Mouse (Mus musculus) stomach, embryonic 14.5 days (tissue): ENCODE data around the gene March6. TPM values are rescaled to one million over a fixed set of nuclear protein-coding genes. Genes with fewer than 3 reads are reported as not detected.

ENCODE experiments used
- ATAC-seq: fragments of 200-750 bp; cut with Nextera tagmentation; 2 replicates; pipeline ENCODE4 v1.8.0; 2017; ENCODE audit warnings: low read depth, moderate TSS enrichment; ENCODE audit not compliant: insufficient number of reproducible peaks, insufficient read depth, low FRiP score
- H3K27ac ChIP-seq: fragments of 300-500 bp; sonication (generic); 2 replicates; pipeline ENCODE4 v1.5.1; 2014; ENCODE audit warnings: mild to moderate bottlenecking, low read length, moderate library complexity, mixed read lengths
- H3K27me3 ChIP-seq: fragments of 300-500 bp; sonication (generic); 2 replicates; pipeline ENCODE4 v1.6.1; 2014; ENCODE audit warnings: low read length, control low read depth, mixed read lengths; ENCODE audit not compliant: control insufficient read depth, insufficient read depth
- H3K36me3 ChIP-seq: fragments of 300-500 bp; sonication (generic); 2 replicates; pipeline ENCODE4 v1.6.1; 2014; ENCODE audit warnings: mild to moderate bottlenecking, control low read depth, low read length, moderate library complexity, mixed read lengths; ENCODE audit not compliant: control insufficient read depth, insufficient read depth
- H3K4me1 ChIP-seq: fragments of 300-500 bp; sonication (generic); 2 replicates; pipeline ENCODE4 v1.6.1; 2014; ENCODE audit warnings: low read length, control low read depth, mixed read lengths; ENCODE audit not compliant: control insufficient read depth, insufficient read depth
- H3K4me2 ChIP-seq: fragments of 300-500 bp; sonication (generic); replicated peaks from 2 replicates; pipeline ENCODE4 v1.6.1; 2014; ENCODE audit warnings: low read depth, low read length, control low read depth
- H3K4me3 ChIP-seq: fragments of 300-500 bp; sonication (generic); 2 replicates; pipeline ENCODE4 v1.5.1; 2014; ENCODE audit warnings: low read depth, low read length, control low read depth
- H3K9ac ChIP-seq: fragments of 300-500 bp; sonication (generic); replicated peaks from 2 replicates; pipeline ENCODE4 v1.6.1; 2014; ENCODE audit warnings: low read depth, mild to moderate bottlenecking, control low read depth, low read length, moderate library complexity, mixed read lengths
- H3K9me3 ChIP-seq: fragments of 300-500 bp; sonication (generic); 2 replicates; pipeline ENCODE4 v1.6.1; 2016; ENCODE audit warnings: low read depth, low read length, control low read depth; ENCODE audit not compliant: control insufficient read depth
- WGBS: fragments of 180-500 bp; shearing (Covaris S2); extraction: QIAGEN DNeasy Blood & Tissue Kit; methylation state at CpG from one replicate; pipeline ENCODE4 v1.1.7; 2014; 5-methylcytosine and 5-hydroxymethylcytosine counted together
- polyA plus RNA-seq: library from polyadenylated mRNA; unstranded; fragments of >200 nt; fragmentation: Nextera tagmentation; extraction: Ambion mirVana; gene quantifications from 2 replicates; pipeline ENCODE4 v1.2.1, GENCODE M21; 2014

March6 gene
- polyA plus RNA-seq, 1 experiment from 2014 or later: 37.2 TPM

DNA sequence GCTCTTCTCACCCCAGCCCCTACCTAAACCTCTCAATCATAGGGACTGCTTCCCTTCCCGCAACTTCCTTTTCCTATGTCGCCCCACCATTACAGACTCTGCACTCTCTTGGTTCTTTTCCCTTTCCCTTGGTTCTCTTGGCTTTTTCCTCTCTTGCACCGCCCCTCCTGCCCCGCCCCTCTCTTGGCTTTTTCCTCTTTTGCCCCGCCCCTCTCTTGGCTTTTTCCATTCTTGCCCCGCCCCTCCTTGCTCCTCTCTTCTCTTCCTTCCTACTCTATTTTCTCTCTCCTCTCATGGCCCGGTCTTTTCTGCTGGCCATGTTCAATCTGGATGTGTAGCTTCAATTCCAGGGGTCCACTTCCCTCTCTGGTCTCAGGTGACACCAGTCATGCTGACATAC, 36.6 kb upstream of the March6 start:
- no peak overlapping the region for H3K27ac ChIP-seq
- no peak overlapping the region for H3K4me3 ChIP-seq
- 68% methylated on average over 7 of the region's 7 CpGs for WGBS
- no peak overlapping the region for H3K4me2 ChIP-seq
- no peak overlapping the region for H3K9ac ChIP-seq
- peaks cover 10% of the 10 kb centered on the region; the same call in 1 of the 2 replicates for H3K4me1 ChIP-seq
- no peak for ATAC-seq
- no peaks in the 10 kb centered on the region for H3K36me3 ChIP-seq
- H3K9me3 ChIP-seq: no peaks in the 10 kb centered on the region
- H3K27me3 ChIP-seq: no peaks in the 10 kb centered on the region

DNA sequence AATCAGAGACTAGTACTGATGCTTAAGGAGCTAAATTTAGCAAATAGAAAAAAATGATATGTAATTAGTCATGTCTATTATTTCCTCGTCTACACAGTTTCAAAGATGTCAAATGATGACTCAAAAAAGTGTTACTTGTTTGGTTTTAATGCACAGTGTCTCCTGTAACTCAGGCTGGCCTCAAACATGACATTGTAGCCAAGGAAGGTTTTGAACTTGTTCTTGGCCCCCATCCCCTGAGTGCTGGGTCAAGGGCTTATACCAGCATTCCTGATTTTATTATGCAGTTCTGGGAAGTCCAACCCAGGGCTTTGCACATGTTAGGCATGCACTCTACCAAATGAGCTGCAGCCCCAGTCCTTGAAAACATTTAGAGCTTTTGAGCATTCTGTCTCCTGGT, 34.9 kb upstream of the March6 start:
- Histone ChIP-seq H3K27me3 (no peaks in the 10 kb centered on the region), H3K9ac (no peak overlapping the region), H3K36me3 (no peaks in the 10 kb centered on the region), H3K9me3 (no peaks in the 10 kb centered on the region), H3K4me2 (no peak overlapping the region), H3K27ac (no peak overlapping the region), H3K4me1 (peaks cover 10% of the 10 kb centered on the region; the same call in 1 of the 2 replicates), H3K4me3 (no peak overlapping the region)
- ATAC-seq: no peak
- 73% methylated on average over 1 of the region's 1 CpGs for WGBS

DNA sequence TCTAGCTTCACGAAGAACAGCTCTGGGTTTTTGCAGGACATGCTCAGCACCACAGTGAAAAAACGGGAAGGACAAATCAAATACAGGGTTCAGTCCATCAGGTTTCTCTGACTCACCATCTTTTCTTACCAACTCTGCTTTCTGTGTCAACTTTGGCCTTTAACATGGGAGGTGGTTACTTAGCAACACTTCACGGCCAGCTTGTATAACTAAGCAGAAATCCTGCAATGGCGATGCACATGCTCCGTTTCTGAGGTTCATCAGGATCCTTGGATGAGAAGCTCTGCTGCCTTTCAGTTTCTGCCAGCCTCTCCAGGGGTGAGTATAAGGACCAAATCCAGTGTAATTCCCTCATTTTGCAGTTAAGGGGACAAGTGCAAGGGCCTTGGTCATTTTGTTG, 34.3 kb upstream of the March6 start, which contains the start of gene Cmbl:
Gene Cmbl, plus strand, starts transcription at position 206 of the 400 bp plus-strand sequence.
- Histone ChIP-seq H3K27ac (no peak within 1 kb of the TSS), H3K36me3 (no peaks in the 10 kb centered on the region), H3K4me2 (no peak within 1 kb of the TSS), H3K4me1 (peaks cover 10% of the 10 kb centered on the region; the same call in 1 of the 2 replicates), H3K4me3 (no peak within 1 kb of the TSS), H3K27me3 (no peaks in the 10 kb centered on the region), H3K9ac (no peak within 1 kb of the TSS), H3K9me3 (no peaks in the 10 kb centered on the region)
- WGBS: 56% methylated on average over 5 of the region's 5 CpGs
- no peak for ATAC-seq

DNA sequence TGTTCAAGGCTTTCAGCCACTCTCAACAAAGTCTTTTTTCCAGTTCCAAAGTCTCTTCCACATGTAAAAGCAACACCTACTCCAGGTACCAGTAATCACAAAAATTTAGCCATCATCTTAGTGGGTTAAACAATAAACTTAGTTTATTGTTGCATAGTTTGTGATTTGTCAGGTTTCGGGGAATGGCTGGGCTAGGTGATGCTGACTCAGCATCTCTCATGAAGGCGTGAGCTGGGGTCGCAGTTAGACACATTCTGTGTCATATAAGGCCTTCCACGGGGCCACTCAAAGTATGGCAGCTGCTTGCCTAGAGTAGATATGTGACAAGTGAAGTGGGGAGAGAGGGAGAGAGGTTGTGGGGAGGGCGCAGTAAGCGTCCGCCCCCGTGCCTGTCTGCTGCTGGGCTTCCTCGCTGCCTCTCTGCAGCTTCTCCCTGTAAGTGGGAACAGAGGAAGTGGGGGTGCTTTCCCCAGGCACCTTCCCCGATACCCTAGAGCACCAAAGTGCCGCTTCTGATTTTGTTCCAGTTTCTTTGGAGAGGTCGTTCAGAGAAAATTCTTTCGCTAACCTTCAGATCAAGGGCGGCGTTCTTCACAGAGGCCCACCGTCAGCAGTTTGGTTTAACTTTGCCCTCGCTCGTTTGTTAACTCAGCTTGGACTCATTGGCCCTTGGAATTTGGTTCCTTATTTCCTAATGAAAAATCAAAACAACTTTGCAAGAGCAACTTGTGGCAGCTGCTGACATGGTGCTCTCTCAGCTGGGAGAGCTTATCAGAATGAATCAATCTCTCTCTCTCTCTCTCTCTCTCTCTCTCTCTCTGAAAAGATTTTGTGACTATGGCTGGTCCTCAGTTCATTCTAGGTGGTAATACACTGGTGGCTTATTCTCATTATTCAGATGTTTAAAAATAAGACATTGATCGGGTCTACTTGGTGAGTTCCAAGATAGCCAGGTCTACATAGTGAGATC, 33.0 kb upstream of the March6 start:
- Histone ChIP-seq H3K27ac (no peak overlapping the region), H3K27me3 (no peaks in the 10 kb centered on the region), H3K9ac (no peak overlapping the region), H3K36me3 (no peaks in the 10 kb centered on the region), H3K9me3 (no peaks in the 10 kb centered on the region), H3K4me3 (no peak overlapping the region), H3K4me2 (0 out of 2 replicates have a peak overlapping the region, but pooled peaks have one; percentile 5), H3K4me1 (peaks cover 8% of the 10 kb centered on the region; the same call in 1 of the 2 replicates)
- WGBS: 43% methylated on average over 19 of the region's 19 CpGs
- ATAC-seq: no peak

DNA sequence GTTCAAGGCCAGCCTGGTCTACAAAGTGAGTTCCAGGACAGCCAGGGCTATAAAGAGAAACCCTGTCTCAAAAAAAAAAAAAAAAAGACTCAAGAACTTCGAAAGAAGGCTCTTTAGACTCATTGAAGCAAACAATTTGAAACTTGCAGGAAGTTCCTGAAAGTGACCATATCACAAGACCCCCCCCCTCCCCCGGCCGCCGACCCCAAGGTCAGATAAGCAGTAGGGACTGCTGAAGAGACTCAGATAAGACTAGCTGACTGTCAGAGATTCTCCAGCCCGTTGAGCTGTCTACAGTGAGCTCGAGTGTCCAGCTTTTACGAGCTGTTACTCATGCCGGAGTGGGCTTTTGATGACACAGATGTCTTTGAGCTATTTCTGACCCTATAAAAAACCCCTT, 32.0 kb upstream of the March6 start:
- no peaks in the 10 kb centered on the region for H3K9me3 ChIP-seq
- WGBS: 65% methylated on average over 8 of the region's 8 CpGs
- H3K27ac ChIP-seq: no peak overlapping the region
- no peak overlapping the region for H3K4me3 ChIP-seq
- H3K4me1 ChIP-seq: no peaks in the 10 kb centered on the region
- no peak for ATAC-seq
- H3K36me3 ChIP-seq: no peaks in the 10 kb centered on the region
- H3K4me2 ChIP-seq: no peak overlapping the region
- no peak overlapping the region for H3K9ac ChIP-seq
- H3K27me3 ChIP-seq: no peaks in the 10 kb centered on the region

DNA sequence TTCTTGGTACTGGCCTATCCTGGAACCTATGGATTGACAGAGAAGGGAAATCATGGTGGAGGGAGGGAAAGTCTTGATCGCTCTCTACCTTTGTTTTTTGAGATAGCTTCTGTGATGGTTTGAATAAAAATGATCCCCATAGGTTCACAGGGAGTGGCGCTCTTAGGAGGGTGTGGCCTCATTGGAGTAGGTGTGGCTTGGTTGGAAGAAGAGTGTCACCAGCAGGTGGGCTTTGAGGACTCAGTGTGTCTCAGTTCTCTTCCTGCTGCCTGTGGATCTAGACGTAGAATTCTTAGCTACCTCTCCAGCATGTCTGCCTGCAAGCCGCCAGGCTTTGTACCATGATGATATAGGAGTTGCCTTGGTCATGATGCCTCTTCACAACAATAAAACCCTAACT, 31.1 kb upstream of the March6 start:
- Histone ChIP-seq H3K36me3 (no peaks in the 10 kb centered on the region), H3K4me3 (no peak overlapping the region), H3K27ac (no peak overlapping the region), H3K4me2 (no peak overlapping the region), H3K9me3 (no peaks in the 10 kb centered on the region), H3K27me3 (no peaks in the 10 kb centered on the region), H3K4me1 (no peaks in the 10 kb centered on the region), H3K9ac (no peak overlapping the region)
- 95% methylated on average over 4 of the region's 4 CpGs for WGBS
- no peak for ATAC-seq

DNA sequence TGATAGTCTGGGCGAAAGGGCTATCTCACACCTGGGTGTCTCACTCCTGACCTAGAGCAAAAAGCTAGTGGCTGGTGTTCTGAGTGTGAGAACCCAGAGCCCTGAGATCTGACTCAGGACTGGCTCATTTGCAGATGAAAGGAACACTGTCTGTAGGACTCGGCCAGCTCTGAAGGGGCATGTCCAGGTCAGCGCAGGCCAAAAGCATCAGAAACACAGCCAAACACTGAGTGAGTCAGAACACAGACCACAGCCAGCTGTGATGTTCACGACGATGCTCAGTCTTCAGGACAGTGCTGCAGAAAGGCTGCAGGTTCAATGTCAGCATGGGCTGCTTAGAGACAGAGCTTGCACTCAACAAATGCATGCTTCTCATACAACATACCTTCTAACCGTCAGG, 30.5 kb upstream of the March6 start:
- Histone ChIP-seq H3K27me3 (no peaks in the 10 kb centered on the region), H3K9ac (no peak overlapping the region), H3K27ac (no peak overlapping the region), H3K4me3 (no peak overlapping the region), H3K9me3 (no peaks in the 10 kb centered on the region), H3K4me2 (no peak overlapping the region), H3K36me3 (no peaks in the 10 kb centered on the region), H3K4me1 (no peaks in the 10 kb centered on the region)
- 85% methylated on average over 6 of the region's 6 CpGs for WGBS
- ATAC-seq: no peak

DNA sequence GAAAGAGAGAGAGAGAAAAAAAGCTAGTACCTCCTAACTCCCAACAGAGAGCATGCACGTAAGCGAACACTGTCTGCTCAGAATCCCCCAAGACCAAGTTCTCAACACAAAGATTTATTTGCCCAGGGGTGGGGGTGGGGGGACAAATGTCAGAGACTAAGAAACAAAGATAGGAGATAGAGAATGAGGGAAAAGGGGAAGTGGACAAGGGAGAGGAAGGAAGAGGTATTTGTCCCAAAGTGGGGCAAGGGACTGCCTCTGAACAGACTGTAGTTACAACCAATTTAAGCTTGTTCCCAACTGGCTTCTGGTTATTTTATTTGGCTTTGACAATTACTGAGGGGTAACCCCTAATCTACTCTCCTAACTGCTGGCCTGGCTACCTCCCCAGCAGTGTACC, 24.0 kb upstream of the March6 start:
- Histone ChIP-seq H3K4me1 (no peaks in the 10 kb centered on the region), H3K27ac (no peak overlapping the region), H3K4me3 (no peak overlapping the region), H3K4me2 (no peak overlapping the region), H3K9ac (no peak overlapping the region), H3K36me3 (no peaks in the 10 kb centered on the region), H3K27me3 (no peaks in the 10 kb centered on the region), H3K9me3 (no peaks in the 10 kb centered on the region)
- 86% methylated on average over 2 of the region's 2 CpGs for WGBS
- no peak for ATAC-seq
